Mouse (Mus musculus): Measurements from ENCODE around the gene Pip5kl1. TPM values are rescaled to one million over a fixed set of nuclear protein-coding genes. Genes with fewer than 3 reads are reported as not detected.

Pip5kl1 gene
- polyA plus RNA-seq, 1 experiment from 2014 or later, result 17.8 TPM

GRCm38 (mm10) chr2:32574901-32575585 is 446 bp downstream of the Pip5kl1 start:
- 2% methylated on average over 26 of the region's 26 CpGs for WGBS
- no peaks in the 10 kb centered on the region for H3K9me3 ChIP-seq (replicated peaks)
- peak overlapping the region; percentile 59 for H3K9ac ChIP-seq (replicated peaks)
- H3K4me3 ChIP-seq (replicated peaks), result peak overlapping the region; percentile 51
- peaks cover 20% of the 10 kb centered on the region; the same call in 1 of the 2 replicates for H3K27me3 ChIP-seq (replicated peaks)
- H3K27ac ChIP-seq (replicated peaks), result peak overlapping the region; percentile 51
- H3K4me2 ChIP-seq, result peak overlapping the region; percentile 99
- H3K36me3 ChIP-seq, result peaks cover 4% of the 10 kb centered on the region; the same call in 1 of the 2 replicates
- peak; percentile 51; the same call in 1 of the 2 replicates for ATAC-seq (ENCODE audit: low FRiP score)
- H3K4me1 ChIP-seq, result peaks cover 40% of the 10 kb centered on the region

GRCm38 (mm10) chr2:32575586-32576160 is 1.1 kb downstream of the Pip5kl1 start, which contains the start of gene 9430097D07Rik:
9430097D07Rik (minus strand) TSS chr2:32575684.
- 6% methylated on average over 28 of the region's 28 CpGs for WGBS
- peaks cover 34% of the 10 kb centered on the region for H3K4me1 ChIP-seq
- peak; percentile 85 for ATAC-seq (ENCODE audit: low FRiP score)
- H3K9me3 ChIP-seq (replicated peaks), result no peaks in the 10 kb centered on the region
- peak within 1 kb of the TSS; percentile 51 for H3K27ac ChIP-seq (replicated peaks)
- peaks cover 20% of the 10 kb centered on the region; the same call in 1 of the 2 replicates for H3K27me3 ChIP-seq (replicated peaks)
- H3K9ac ChIP-seq (replicated peaks), result peak within 1 kb of the TSS; percentile 59
- H3K4me2 ChIP-seq, result peak within 1 kb of the TSS; percentile 99
- H3K4me3 ChIP-seq (replicated peaks), result peak within 1 kb of the TSS; percentile 51
- peaks cover 4% of the 10 kb centered on the region; the same call in 1 of the 2 replicates for H3K36me3 ChIP-seq

GRCm38 (mm10) chr2:32576532-32576931 is 1.9 kb downstream of the Pip5kl1 start:
- H3K27ac ChIP-seq (replicated peaks), result no peak overlapping the region
- H3K9me3 ChIP-seq (replicated peaks), result no peaks in the 10 kb centered on the region
- ATAC-seq (ENCODE audit: low FRiP score), result no peak
- peaks cover 31% of the 10 kb centered on the region for H3K4me1 ChIP-seq
- H3K4me2 ChIP-seq, result peak overlapping the region; percentile 99
- H3K4me3 ChIP-seq (replicated peaks), result no peak overlapping the region
- peaks cover 4% of the 10 kb centered on the region; the same call in 1 of the 2 replicates for H3K36me3 ChIP-seq
- H3K9ac ChIP-seq (replicated peaks), result no peak overlapping the region
- WGBS, result 92% methylated on average over 9 of the region's 9 CpGs
- H3K27me3 ChIP-seq (replicated peaks), result peaks cover 20% of the 10 kb centered on the region; the same call in 1 of the 2 replicates

- Histone ChIP-seq H3K27ac (replicated peaks) (no peak overlapping the region), H3K36me3 (no peaks in the 10 kb centered on the region), H3K9me3 (replicated peaks) (no peaks in the 10 kb centered on the region), H3K4me2 (no peak overlapping the region), H3K27me3 (replicated peaks) (peaks cover 20% of the 10 kb centered on the region; the same call in 1 of the 2 replicates), H3K4me3 (replicated peaks) (no peak overlapping the region), H3K9ac (replicated peaks) (no peak overlapping the region), H3K4me1 (peaks cover 31% of the 10 kb centered on the region)
- no peak for ATAC-seq (ENCODE audit: low FRiP score)
- 42% methylated on average over 25 of the region's 30 CpGs for WGBS
These were observed 3.8 kb downstream of the Pip5kl1 start for GRCm38 (mm10) chr2:32578146-32579046.

DNA sequence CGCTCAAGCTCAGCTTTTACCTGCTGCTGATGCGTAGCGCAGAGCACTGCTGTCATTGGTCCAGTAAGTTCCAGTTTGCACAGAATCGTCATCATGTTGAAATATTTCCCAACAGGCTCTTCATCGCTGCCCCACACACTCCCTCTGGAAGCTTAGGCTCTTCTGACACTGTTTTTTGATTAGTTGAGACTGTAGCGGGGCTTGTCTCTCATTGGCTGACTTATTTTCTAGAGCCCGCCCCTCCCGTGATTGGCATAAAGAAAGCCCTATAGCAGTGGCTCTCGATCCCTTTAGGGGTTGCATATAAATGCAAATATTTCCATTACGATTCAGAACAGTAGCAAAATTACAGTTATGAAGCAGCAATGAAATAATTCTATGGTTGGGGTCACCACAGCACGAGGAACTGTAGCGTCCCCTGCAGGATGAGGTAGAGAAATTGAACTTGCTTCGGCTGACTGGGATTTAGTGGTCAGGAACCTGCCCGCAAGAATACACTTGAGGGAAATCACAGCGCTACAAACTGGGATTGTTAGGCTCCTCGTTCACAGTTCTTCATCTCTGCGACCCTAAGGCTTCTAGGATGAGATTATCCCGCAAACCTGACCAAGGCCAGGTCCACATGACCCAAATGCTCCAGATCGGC is 7.0 kb downstream of the Pip5kl1 start:
- peaks cover 20% of the 10 kb centered on the region; the same call in 1 of the 2 replicates for H3K27me3 ChIP-seq (replicated peaks)
- peak overlapping the region; percentile 64 for H3K27ac ChIP-seq (replicated peaks)
- WGBS, result 34% methylated on average over 19 of the region's 19 CpGs
- H3K4me2 ChIP-seq, result peak overlapping the region; percentile 53
- H3K4me1 ChIP-seq, result peaks cover 16% of the 10 kb centered on the region
- H3K9me3 ChIP-seq (replicated peaks), result no peaks in the 10 kb centered on the region
- 0 out of 2 replicates have a peak overlapping the region, but pooled peaks have one; percentile 26 for H3K9ac ChIP-seq (replicated peaks)
- H3K36me3 ChIP-seq, result no peaks in the 10 kb centered on the region
- peak overlapping the region; percentile 37 for H3K4me3 ChIP-seq (replicated peaks)
- ATAC-seq (ENCODE audit: low FRiP score), result peak; percentile 54; the same call in 1 of the 2 replicates

DNA sequence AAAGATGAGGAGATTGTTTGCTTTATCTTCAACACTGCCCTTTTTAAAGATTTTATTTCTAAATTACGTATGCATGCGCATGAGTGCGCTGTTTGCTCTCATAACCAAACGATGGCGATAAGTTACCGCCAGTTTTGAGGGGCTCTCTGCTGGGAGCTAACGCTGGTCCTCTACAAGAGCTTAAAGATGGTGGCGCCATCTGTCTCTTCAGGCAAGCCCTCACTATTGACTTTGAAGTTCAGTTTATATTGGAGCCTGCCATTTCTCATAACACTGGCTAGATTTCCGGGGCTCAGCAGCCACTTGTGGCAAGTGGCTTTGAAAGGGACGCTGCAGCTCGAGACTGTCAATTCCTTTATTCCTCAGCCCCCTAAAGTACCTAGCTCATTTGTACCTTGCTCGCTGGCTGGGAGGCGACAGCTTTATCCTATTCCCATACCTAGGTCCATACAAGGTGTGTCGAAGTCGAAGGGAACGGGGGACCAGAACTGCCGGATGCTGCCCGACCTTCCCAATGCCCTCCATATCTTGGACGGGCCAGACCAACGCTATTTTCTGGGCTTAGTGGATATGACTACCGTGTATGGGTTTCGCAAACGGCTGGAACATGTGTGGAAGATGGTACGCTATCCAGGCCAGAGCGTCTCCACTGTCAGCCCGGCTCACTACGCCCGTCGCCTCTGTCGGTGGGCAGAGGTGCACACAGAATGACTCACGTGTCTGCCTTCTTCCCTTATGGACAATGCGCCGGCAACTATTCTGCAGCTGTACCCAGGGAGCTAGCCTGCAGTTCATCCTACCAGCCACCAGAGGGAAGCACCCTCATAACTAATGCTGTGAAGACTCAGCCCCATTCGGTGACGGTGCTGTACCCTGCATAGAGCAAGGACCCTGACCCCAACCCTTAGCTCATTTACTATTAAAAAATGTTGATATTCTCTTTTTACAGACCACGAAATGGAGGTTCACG is 8.5 kb downstream of the Pip5kl1 start:
- H3K9me3 ChIP-seq (replicated peaks), result no peaks in the 10 kb centered on the region
- H3K36me3 ChIP-seq, result no peaks in the 10 kb centered on the region
- 15% methylated on average over 37 of the region's 37 CpGs for WGBS
- ATAC-seq (ENCODE audit: low FRiP score), result peak; percentile 51
- H3K4me3 ChIP-seq (replicated peaks), result peak overlapping the region; percentile 32
- peaks cover 30% of the 10 kb centered on the region for H3K4me1 ChIP-seq
- H3K4me2 ChIP-seq, result peak overlapping the region; percentile 64
- peaks cover 14% of the 10 kb centered on the region; the same call in 1 of the 2 replicates for H3K27me3 ChIP-seq (replicated peaks)
- peak overlapping the region; percentile 41 for H3K9ac ChIP-seq (replicated peaks)
- H3K27ac ChIP-seq (replicated peaks), result 0 out of 2 replicates have a peak overlapping the region, but pooled peaks have one; percentile 5

DNA sequence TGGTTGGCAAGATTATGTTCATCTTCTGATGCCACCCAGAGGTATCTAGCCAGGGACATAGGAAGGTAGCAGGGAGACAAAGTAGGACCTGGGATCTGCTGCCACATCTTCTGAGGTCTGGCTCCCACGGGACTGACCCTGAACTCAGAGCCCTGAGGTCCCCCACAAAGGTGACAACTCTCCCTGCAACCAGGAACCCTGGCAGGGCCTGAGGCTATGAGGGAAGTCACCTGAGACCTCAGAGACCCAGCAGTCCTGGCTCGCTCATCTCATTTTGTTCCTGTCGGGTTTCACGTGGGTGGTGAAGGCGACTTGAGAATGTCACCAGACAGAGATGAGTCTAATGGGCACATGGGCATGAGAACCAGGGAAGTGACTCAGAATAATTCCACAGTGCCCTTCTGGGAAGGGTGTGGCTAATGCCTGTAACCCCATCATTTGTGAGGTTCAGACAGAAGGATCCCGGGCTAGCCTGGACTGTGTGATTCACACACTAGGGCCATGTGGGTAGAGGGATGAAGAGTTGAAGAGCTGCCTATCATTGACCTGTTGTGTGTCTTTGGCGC is 10.6 kb downstream of the Pip5kl1 start:
- 83% methylated on average over 7 of the region's 7 CpGs for WGBS
- peaks cover 51% of the 10 kb centered on the region for H3K4me1 ChIP-seq
- ATAC-seq (ENCODE audit: low FRiP score), result no peak

GRCm38 (mm10) chr2:32586871-32587351 is 12.3 kb downstream of the Pip5kl1 start, which contains the start of gene St6galnac4:
St6galnac4 (plus strand) TSS chr2:32587095.
- Histone ChIP-seq H3K4me2 (peak within 1 kb of the TSS; percentile 74), H3K9me3 (replicated peaks) (no peaks in the 10 kb centered on the region), H3K27me3 (replicated peaks) (no peaks in the 10 kb centered on the region), H3K36me3 (no peaks in the 10 kb centered on the region), H3K27ac (replicated peaks) (peak within 1 kb of the TSS; percentile 77), H3K9ac (replicated peaks) (peak within 1 kb of the TSS; percentile 77), H3K4me1 (peaks cover 50% of the 10 kb centered on the region), H3K4me3 (replicated peaks) (peak within 1 kb of the TSS; percentile 65)
- WGBS, result under 1% methylated on average over 38 of the region's 38 CpGs
- ATAC-seq (ENCODE audit: low FRiP score), result peak; percentile 87

More for the DNA sequence above, 10.6 kb downstream of the Pip5kl1 start:
- Histone ChIP-seq H3K4me2 (no peak overlapping the region), H3K27me3 (replicated peaks) (no peaks in the 10 kb centered on the region), H3K9me3 (replicated peaks) (no peaks in the 10 kb centered on the region), H3K27ac (replicated peaks) (no peak overlapping the region), H3K36me3 (no peaks in the 10 kb centered on the region), H3K4me3 (replicated peaks) (no peak overlapping the region), H3K9ac (replicated peaks) (no peak overlapping the region)

DNA sequence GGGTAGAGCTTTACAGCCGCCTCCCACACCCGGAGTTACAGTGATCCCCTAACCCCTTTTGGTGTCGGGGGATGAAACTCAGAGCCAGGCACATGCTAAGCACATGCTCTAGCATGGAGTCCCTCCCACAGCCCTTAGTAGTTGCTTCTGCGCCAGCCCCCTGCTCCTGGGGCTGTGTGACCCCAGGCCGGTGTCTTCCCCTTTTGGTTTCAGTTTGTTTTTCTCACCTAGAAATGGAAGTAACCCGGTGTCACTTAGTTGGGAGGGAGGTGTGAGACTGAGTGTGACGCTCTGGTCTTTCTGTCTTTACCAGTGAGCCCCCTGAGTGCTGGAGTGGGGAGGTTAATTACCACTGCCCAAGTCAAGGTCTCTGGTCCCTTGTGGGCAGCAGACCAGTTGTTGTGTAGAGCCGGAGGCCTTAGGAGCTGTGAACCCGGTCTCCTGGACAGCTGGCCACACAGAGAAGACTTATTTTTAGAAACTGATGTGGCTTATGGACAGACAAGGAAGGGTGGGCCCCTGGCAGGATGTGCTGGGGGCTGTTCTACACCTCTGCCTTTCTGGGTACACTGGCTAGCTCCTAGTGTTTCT is 13.2 kb downstream of the Pip5kl1 start:
- no peak for ATAC-seq (ENCODE audit: low FRiP score)
- Histone ChIP-seq H3K9me3 (replicated peaks) (no peaks in the 10 kb centered on the region), H3K4me3 (replicated peaks) (peak overlapping the region; percentile 65), H3K9ac (replicated peaks) (peak overlapping the region; percentile 77), H3K4me1 (peaks cover 46% of the 10 kb centered on the region), H3K4me2 (peak overlapping the region; percentile 74), H3K27me3 (replicated peaks) (no peaks in the 10 kb centered on the region), H3K27ac (replicated peaks) (0 out of 2 replicates have a peak overlapping the region, but pooled peaks have one; percentile 11), H3K36me3 (no peaks in the 10 kb centered on the region)
- 61% methylated on average over 9 of the region's 9 CpGs for WGBS

All from neural tube, embryonic 15.5 days (tissue).